Mouse (Mus musculus) thymus, postnatal 36 days (tissue): ENCODE data around the gene Gm21103.
"Not testable (repeated sequence)": the region's sequence is repeated elsewhere in the genome, so short reads cannot be mapped to it uniquely, and the experiment has no call there.

Experiments used
- DNase-seq, 2 experiments: peaks; one replicate each; pipeline ENCODE4 v3.0.0; 2022; ENCODE audit warnings: mixed read lengths in 2 of 2

Gm21103 gene

DNA sequence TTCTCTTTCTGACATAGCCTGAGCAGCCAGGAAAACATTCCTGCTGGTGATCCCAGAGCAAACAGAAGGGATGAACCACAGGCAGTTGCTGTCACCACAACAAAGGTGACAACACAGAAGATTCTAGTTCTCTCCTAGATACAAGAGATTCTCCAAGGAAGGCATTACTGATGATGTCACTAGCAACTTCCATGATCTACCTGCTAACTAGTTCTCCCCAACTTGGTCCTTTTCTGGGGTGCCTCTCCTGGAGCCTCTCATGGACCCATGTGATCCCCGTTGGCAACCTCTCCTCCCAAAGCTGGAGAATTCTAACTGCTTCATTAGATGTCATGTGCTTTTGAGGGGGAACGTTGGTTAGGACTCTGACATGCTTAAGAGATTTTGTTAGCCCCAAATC lies at the start of gene Gm21103:
Gene Gm21103, minus strand, starts transcription at position 101 of the 400 bp plus-strand sequence.
- DNase-seq, result not testable (repeated sequence)

DNA sequence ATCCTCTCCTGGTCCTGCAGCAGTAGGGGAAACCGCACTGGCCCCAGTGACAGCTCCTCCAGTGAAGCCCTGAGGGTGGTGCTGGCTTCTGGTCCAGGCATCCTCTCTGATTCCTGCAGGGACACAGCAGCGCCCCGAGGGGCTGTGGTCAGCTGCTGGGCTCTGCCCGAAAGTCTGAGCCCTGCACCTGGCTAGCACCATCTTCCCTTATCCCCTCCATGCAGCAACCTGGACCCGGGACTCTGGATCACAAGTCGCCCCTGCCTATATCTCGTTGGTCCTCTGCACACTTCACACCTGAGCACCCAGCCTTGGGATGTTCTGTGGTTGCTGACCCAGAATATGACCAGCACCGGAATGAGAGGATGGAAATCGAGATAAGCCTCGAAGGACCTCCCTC lies 38.9 kb upstream of the Gm21103 start, which contains the start of gene Gm3618:
Gene Gm3618, minus strand, starts transcription at position 101 of the 400 bp plus-strand sequence.
- DNase-seq, result not testable (repeated sequence)

- DNase-seq, result peak; percentile 16 to 18
Observed at GRCm38 (mm10) chr14:6286931-6287715, 17.5 kb downstream of the Gm21103 start, which contains the start of gene Gm3411. Gm3411 (minus strand) TSS chr14:6287250.
